13 mouse cellular contexts compared by ENCODE assay signal in the genomic region with DNA sequence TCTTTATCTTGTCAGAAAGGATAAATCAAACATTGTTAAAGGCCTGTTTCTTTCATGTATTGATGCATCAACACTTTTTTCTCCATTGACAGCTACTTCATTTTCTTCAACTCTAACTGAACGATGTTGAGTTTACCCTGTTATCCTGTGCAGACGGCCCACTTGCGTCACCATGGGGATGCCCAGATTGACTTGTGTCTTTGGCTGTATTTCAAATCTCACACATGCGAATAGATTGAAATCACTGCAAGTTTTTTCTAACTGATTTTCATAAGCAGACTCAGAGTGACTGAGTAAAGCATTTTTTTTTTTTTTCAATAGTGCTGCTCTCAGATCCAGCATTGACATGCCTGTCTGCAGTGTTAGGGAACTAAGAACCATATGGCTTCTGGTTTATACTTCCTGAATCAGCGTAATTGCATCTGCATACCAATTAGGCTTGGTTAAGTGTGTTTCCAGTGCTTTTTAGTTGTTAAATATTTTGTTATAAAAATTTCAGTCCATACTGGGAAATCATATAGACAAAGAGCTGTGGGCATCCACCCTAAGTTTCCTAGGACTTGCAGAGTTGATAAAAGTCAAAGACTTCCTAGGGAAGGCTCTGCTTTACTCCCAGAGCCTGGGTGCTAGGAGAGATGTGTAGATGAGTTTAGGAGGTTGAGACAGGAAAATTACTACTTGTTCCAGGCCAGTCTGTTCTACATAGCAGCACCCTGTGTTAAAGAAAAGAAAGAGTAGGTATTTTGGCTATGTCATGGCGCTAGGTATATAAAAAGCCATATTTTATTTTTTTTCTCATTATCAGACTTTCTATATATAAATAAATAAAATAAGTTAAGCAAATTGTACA.
A peak's percentile ranks its signal among the peaks of the same experiment; 100 is the strongest.
DNase-seq lines count a peak whose midpoint lies in the region; ATAC-seq and TF ChIP-seq lines count a peak whose summit lies in the region.
"Had no signal": no experiment of that assay in that cellular context is flagged by ENCODE, and none has a peak within 500 bp of the region (broad histone marks: within the 10 kb centered on the region; RNA-seq: fewer than 3 reads in every experiment).

No protein-coding gene starts in this region.

- H3K4me1 ChIP-seq in embryonic facial prominence, embryonic 12.5 days, result 0 out of 2 replicates have a peak, but pooled peaks cover 4% of the 10 kb centered on the region
- peaks cover 6% of the 10 kb centered on the region for H3K4me1 ChIP-seq in embryonic facial prominence, embryonic 10.5 days

- TF ChIP-seq CTCF in left cerebral cortex, adult 2 months (IDR thresholded peaks at IDR 0.05), result no peak
- no peak for TF ChIP-seq CTCF in brain, embryonic 14.5 days (IDR thresholded peaks at IDR 0.05; ENCODE audit: borderline replicate concordance, extremely low read depth, insufficient read depth, insufficient read length)

- H3K27ac ChIP-seq in embryonic facial prominence, embryonic 12.5 days, result 0 out of 2 replicates have a peak overlapping the region, but pooled peaks have one; percentile 50
- no peak overlapping the region for H3K27ac ChIP-seq in embryonic facial prominence, embryonic 10.5 days (replicated peaks)
- H3K27ac ChIP-seq in left cerebral cortex, adult 2 months, result no peak overlapping the region
- H3K27ac ChIP-seq: heart, embryonic 13.5 days had no signal

- H3K4me3 ChIP-seq in embryonic facial prominence, embryonic 12.5 days, result no peak overlapping the region
- no peak overlapping the region for H3K4me3 ChIP-seq in embryonic facial prominence, embryonic 10.5 days
- H3K4me3 ChIP-seq in left cerebral cortex, adult 2 months, result no peak overlapping the region
- H3K4me3 ChIP-seq: heart, embryonic 13.5 days had no signal

- H3K9ac ChIP-seq in embryonic facial prominence, embryonic 12.5 days, result no peak overlapping the region
- H3K9ac ChIP-seq: heart, embryonic 13.5 days had no signal

- H3K4me2 ChIP-seq in embryonic facial prominence, embryonic 12.5 days (replicated peaks), result no peak overlapping the region
- H3K4me2 ChIP-seq: heart, embryonic 13.5 days had no signal

- no peak for ATAC-seq in embryonic facial prominence, embryonic 12.5 days (ENCODE audit: insufficient number of reproducible peaks, insufficient read depth, low FRiP score, low TSS enrichment)
- no peak for ATAC-seq in activated CD4-positive, CD25-positive, alpha-beta regulatory T cell, adult 4 months

- WGBS in embryonic facial prominence, embryonic 12.5 days, result 75% methylated on average over 6 of the region's 6 CpGs
- 89% methylated on average over 6 of the region's 6 CpGs for WGBS in embryonic facial prominence, embryonic 10.5 days

- no peaks in the 10 kb centered on the region for H3K36me3 ChIP-seq in embryonic facial prominence, embryonic 12.5 days
- no peaks in the 10 kb centered on the region for H3K36me3 ChIP-seq in embryonic facial prominence, embryonic 10.5 days (replicated peaks)
- H3K36me3 ChIP-seq: heart, embryonic 13.5 days had no signal

- no peaks in the 10 kb centered on the region for H3K9me3 ChIP-seq in embryonic facial prominence, embryonic 12.5 days
- no peaks in the 10 kb centered on the region for H3K9me3 ChIP-seq in embryonic facial prominence, embryonic 10.5 days
- H3K9me3 ChIP-seq: heart, embryonic 13.5 days had no signal

- TF ChIP-seq POLR2A in brain, embryonic 14.5 days (IDR thresholded peaks at IDR 0.05; ENCODE audit: borderline replicate concordance, extremely low read depth, insufficient read depth, insufficient read length, poor library complexity, severe bottlenecking), result no peak

- no peak for DNase-seq in embryonic facial prominence, embryonic 10.5 days (ENCODE audit: low spot score)
- peak; percentile 34 for DNase-seq in left cerebral cortex, postnatal 4 days
- no peak for DNase-seq in left cerebral cortex, adult 2 months (ENCODE audit: extremely low spot score in 1 of 2, low spot score in 2 of 2)
- peak; percentile 91 for DNase-seq in brain, embryonic 14.5 days (ENCODE audit: low read depth)
- peak; percentile 60 for DNase-seq in layer of hippocampus, adult 9-10 months (ENCODE audit: low spot score)
- DNase-seq in thymus, postnatal 10 days (ENCODE audit: low spot score in 2 of 2), result no peak
- DNase-seq: gastrocnemius, postnatal 25 days; kidney, adult 11 months; lung, postnatal 14 days; spleen, adult 18-20 months had no signal

- no peaks in the 10 kb centered on the region for H3K27me3 ChIP-seq in embryonic facial prominence, embryonic 12.5 days
- H3K27me3 ChIP-seq in embryonic facial prominence, embryonic 10.5 days (replicated peaks; ENCODE audit: low read depth, poor library complexity, severe bottlenecking), result no peaks in the 10 kb centered on the region
- H3K27me3 ChIP-seq: heart, embryonic 13.5 days had no signal

- intact Hi-C loops in left cerebral cortex, postnatal 4 days (cut with DNase I), result no loop called here
- intact Hi-C loops in left cerebral cortex, adult 2 months (cut with DNase I), result no loop called here

Comparison
In these comparisons a context has a peak if more than half of its experiments do, and no peak if none do; other contexts are left out.
1. DNase-seq: peak in left cerebral cortex, postnatal 4 days (single experiment), brain, embryonic 14.5 days (single experiment) and layer of hippocampus, adult 9-10 months (single experiment); none in embryonic facial prominence, embryonic 10.5 days (single experiment), left cerebral cortex, adult 2 months (0 of 2) and thymus, postnatal 10 days (0 of 2).